Mouse (Mus musculus): ENCODE measurements around the gene Arl13b.

Arl13b gene

DNA sequence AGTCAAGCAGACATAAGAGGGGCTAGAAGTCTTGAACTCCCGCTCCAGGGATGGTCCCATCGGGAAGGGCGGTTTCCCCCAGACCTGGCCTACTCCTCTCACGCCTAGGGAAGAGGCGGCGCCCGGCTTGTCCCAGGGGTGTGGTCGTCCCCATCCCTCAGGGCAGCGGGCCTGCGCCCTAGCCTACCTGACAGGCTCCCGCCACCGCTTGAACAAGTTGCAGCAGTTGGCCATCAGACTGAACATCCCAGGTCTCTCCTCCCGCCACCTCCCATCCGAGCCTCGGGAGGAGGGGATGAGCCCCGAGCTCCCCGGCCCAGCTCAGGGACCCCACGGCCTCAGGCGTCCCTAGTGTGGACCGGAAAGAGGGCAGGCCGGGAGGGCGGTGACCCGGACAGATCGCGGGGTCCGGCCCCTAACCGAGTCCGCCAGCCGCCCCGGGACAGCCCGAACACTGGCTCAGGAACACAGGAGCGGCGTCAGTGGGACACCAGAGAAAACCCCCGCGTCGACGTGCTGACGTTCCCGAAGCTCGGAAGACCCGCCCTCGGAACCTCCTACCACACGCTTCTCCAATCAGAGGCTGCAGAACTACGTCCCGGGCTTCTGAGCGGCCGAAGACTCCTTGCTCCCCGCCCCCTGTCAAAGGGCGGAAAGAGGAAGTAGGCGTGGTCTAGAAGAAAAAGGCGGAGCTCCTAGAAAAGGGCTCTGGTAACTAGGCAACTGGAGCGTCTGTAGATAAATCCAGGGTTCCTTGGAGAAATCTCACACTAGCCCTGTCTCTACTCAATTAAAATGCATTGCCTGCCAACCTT is at the start of gene Arl13b:
Arl13b (minus strand) TSS at position 543 of the 815 bp plus-strand sequence.
- peak; percentile 92 for DNase-seq

DNA sequence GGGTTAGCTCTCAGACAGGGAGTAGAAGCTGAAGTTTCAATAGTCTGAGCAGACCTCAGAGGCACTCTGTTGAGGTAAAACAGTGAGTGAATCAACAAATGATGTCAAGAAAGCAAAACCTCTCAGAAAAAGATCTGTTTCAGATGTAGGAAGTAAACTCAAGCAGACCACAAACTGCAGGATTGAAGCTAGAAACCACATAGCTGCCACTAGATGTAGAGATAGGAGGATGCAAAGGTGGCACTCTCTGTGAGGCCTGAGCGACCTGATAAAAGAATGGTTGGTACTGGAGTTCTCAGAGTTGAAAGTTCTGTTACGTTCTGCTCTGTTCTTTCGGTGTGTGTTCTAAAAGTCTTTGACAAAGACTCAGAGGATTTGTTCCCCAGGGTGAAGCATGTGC is 49.0 kb upstream of the Arl13b start:
- DNase-seq = no peak

- no peak for DNase-seq
Measured at GRCm38 (mm10) chr16:62874065-62874464, 27.2 kb upstream of the Arl13b start.

GRCm38 (mm10) chr16:62873180-62873579 is 26.3 kb upstream of the Arl13b start:
- no peak for DNase-seq

- DNase-seq = no peak
Measured at GRCm38 (mm10) chr16:62872688-62873117, 25.9 kb upstream of the Arl13b start.

GRCm38 (mm10) chr16:62861455-62861854 is 14.6 kb upstream of the Arl13b start:
- DNase-seq = no peak

DNA sequence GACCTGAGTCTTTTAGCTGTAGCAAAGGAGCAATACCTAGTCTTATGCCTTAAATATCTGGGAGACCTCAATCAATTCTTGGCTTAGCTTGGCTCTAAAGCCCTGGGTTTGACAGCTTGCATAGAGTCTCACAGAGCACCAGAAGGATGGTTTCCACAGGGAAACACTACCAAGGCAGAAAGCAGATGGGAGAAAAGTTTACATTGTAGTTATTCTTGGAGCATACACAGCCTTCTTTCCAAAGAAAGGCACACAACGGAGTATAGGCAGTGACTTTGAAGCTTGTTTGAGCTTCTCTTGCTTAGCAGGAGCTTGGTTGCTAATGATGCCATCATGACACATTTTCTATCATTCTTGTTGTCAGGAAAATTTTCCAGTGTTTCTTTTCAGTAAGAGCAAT is 13.3 kb upstream of the Arl13b start:
- no peak for DNase-seq

GRCm38 (mm10) chr16:62858018-62858417 is 11.2 kb upstream of the Arl13b start:
- DNase-seq = no peak

DNA sequence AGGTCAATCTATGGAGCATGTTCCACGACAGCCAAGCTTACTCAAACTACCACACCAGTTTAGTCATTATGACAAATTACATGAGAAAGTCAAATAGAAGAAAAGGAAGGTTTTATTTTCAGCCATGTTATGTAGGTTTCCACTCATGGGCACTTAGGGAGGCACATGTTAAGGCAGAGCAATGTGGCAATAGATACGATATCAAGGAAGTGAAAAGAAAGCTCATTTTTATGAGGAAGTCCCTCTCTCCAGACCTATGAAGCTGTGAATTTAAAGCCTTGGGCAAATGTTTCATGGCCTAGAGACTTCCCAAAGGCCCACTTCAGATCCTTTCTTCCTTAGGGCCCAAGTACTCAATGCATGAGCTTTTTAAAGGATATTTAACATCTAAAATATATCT is 10.7 kb upstream of the Arl13b start:
- no peak for DNase-seq

DNA sequence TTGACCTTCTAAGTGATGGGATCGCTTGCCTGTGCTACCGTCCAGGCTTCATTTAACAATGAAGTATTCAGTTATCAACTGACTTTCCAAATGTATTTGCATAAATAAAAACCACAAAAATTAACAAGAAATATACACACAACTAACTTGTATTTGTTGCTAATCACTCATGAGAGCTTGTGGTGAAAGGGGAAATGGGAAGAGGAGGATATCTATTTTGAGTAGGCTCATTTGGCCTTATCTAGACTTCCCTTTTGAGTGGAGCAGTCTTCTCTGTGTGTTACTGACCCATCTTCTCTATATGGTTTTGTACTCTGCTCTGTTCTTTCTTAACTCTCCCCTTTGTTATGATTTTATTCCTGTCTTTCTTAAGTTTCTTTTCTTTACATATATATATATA is 9.4 kb upstream of the Arl13b start:
- no peak for DNase-seq

DNA sequence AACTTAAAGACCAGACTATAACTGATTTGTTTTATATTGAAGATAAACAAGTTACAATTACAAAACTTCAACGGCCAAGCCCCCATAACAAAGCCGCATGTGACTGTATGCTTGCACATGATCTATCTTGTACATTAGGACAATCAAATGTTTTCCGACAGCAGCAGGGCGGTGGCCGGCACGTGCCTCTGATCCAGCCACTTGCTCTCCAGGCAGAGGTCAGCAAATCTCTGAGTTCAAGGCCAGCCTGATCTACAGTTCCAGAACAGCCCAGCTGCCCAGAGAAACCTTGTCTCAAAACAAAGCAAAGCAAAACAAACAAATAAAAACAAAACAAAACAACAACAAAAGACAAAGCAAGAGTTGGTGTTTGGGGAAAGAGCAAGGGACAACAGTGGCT is 8.5 kb upstream of the Arl13b start:
- DNase-seq = no peak

GRCm38 (mm10) chr16:62854191-62855068 is 7.6 kb upstream of the Arl13b start, which contains the start of gene Pros1:
Gene Pros1 (plus strand): TSS chr16:62854307.
- DNase-seq = peak; percentile 40

DNA sequence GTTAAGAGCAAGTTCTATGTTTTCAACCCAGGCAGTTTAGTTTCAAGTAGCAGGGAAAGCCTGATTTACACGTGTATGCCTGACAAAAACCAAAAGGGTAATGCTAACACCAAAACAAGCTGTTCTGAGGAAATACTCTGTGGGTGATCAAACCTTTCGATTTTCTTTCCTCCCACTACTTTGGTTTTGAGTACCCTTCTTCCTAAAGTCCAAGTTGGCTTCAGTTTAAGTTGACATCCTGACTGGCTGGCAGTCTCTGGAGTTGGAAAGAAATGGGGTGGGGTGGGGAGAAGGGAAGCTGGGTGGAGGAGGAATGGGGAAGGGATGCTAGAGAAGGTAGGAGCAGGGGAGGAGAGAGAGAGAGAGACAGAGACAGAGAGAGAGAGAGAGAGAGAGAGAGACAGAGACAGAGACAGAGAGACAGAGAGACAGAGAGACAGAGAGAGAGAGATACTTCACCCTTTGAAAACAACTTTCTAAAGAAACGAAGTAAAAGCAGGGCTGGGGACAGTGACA is 6.8 kb upstream of the Arl13b start:
- no peak for DNase-seq

- DNase-seq = peak; percentile 9
Measured at GRCm38 (mm10) chr16:62852464-62853252, 5.8 kb upstream of the Arl13b start.

DNA sequence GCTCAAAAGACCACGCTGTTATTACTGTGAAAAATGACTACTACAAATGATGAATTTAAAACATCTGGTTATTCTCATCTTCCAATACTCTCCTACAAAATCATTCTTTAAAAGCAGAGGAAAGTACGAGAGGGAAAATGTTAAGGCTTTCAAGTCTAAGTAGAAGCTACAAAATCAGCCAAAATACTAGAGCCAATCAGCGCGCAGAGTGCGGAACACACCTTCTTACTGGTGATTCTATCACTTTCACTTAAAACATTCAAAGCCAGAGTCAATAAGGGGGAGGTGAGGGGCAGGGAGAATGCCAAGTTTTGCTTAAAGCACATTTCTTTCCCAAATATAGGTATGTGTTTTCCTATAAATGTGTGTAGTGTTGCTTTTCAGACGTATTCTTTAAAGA is 1.5 kb downstream of the Arl13b start:
- DNase-seq = no peak

- DNase-seq = no peak
Measured at GRCm38 (mm10) chr16:62834016-62834735, 12.7 kb downstream of the Arl13b start.

- DNase-seq = peak; percentile 54
Measured at GRCm38 (mm10) chr16:62832481-62832880, 14.4 kb downstream of the Arl13b start.

DNA sequence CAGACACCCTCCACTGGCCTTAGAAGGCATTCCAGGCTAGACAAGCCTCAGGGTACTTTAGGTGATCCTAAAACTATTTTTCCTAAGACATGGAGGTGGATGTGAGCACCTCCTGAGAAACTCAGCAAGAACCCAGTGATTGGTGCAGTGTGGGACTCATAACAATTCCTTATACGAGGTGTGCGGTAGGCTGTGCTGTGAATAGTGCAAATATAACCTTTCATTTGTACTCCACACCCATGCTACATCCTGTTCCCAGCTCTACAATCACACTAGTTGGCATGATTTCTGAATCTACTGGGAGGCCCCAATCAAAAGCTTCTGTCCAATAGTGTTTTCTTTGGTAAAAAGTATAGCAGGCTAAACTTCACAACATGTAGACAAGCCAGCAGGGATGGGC is 14.8 kb downstream of the Arl13b start:
- DNase-seq = no peak

DNA sequence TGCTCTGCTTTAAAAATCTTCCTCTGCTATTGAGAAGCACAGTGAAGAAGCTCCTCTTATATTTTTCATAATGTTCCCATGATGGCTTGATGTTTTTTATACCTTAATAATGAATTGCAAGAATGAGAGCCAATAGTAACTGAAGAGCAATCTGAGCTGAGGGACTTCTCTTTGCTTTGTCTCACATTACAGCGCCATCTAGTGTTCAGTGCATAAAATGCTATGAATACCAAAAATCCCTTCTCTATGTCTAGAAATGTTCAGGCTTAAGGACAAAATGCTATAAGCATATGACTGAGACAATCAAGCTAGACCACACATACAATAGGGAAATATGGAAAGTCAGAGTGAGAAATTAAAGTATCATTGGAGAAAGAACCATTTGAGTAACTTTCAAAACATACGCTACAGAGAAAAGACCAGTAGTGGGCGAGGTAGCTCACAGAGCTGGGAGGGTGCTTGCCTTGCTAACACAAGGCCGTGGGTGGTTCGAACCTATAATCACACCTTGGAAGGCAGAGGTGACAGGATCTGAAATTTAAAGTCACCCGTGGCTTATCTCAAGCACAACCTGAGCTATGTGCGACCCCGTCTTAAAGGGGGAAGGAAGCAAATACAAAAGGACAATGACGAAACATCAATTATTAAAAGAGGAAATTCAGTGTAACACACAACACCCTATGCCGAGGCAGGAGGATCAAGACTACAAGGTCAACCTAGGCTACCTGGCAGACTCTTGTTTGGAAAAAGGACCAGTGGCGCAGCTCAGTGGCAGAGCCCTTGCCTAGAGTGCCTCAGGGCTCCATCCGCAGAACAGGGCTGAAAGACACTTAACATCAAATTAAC is 20.5 kb downstream of the Arl13b start:
- peak; percentile 26 for DNase-seq

DNA sequence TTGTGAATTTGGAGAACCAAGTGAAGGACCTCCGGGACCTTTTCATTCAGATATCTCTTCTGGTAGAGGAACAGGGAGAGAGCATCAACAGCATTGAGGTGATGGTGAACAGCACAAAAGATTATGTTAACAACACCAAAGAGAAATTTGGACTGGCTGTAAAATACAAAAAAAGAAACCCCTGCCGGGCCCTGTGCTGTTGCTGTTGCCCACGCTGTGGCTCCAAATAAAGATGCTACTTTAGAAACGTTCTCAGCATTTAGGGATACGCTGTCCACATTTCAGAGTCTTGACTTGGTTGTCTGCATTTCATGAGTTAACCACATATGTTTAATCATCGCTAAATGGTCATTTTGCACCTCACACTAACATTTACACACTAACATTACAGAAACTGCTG is 24.4 kb downstream of the Arl13b start:
- no peak for DNase-seq

DNA sequence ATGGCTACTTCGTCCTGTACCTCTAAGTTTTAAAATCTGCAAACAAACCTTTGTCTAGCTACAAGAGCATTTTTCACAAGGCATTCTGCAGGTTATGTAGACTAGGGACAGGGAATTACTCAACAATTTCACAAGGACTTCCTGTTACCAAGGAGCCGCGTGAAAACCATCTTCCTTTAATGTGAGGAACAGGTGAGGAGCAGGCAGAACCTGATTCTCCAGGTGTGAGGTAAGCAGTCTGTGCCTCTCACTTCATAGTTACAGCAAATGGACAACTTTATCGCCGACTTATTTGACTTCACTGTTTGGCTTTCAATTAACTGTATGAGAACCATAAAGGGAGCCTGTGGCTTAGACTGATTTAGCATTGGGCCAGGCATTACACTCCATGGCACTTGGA is 32.3 kb downstream of the Arl13b start, which contains the start of gene Stx19:
Stx19 (plus strand) TSS at position 186 of the 400 bp plus-strand sequence.
- DNase-seq = no peak
